ENCODE assay signal across 23 mouse cellular contexts in genomic region chr2:27400083-27400482, GRCm38 (mm10). TPM values are rescaled to one million over a fixed set of nuclear protein-coding genes. Genes with fewer than 3 reads are reported as not detected.
DNase-seq lines count a peak whose midpoint lies in the region; ATAC-seq and TF ChIP-seq lines count a peak whose summit lies in the region.
"Had no signal": no experiment of that assay in that cellular context is flagged by ENCODE, and none has a peak within 500 bp of the region (broad histone marks: within the 10 kb centered on the region; RNA-seq: fewer than 3 reads in every experiment).

No protein-coding gene starts in this region.

- peaks cover 11 to 70% of the 10 kb centered on the region in 2 experiments for H3K36me3 ChIP-seq in CH12.LX (replicated peaks in 1 of 2; ENCODE audit: control insufficient read depth in 1 of 2, insufficient read depth in 1 of 2, low read length in 1 of 2)
- H3K36me3 ChIP-seq in midbrain, embryonic 16.5 days (ENCODE audit: control insufficient read depth, insufficient read depth, low read length), result no peaks in the 10 kb centered on the region
- H3K36me3 ChIP-seq in hindbrain, postnatal 0 days (ENCODE audit: insufficient read depth, low read length), result no peaks in the 10 kb centered on the region

- no peak for DNase-seq in CH12.LX (ENCODE audit: extremely low read depth)
- DNase-seq in layer of hippocampus, adult 2 months (ENCODE audit: low spot score in 2 of 2), result no peak
- no peak for DNase-seq in hindbrain, postnatal 0 days (ENCODE audit: low spot score)
- DNase-seq: adrenal gland, adult 8-10 months; adrenal gland, postnatal 14 days; adrenal gland, postnatal 36 days; B cell, adult 2 months; cerebellum, adult 11-12 months; cerebellum, adult 2 months; cerebellum, adult 9-10 months; cerebellum, postnatal 10 days; cerebellum, postnatal 25 days; embryo, embryonic 11 days had no signal

- dilution Hi-C loops in CH12.LX (cut with MboI; ENCODE audit: extremely low pct_ligation_motif_present, extremely low pct_unique_long_range_greater_than_20kb, low sequenced_read_pairs), result no loop called here

- ATAC-seq in granulocyte monocyte progenitor cell, adult 5-6 weeks (replicated peaks; ENCODE audit: poor library complexity, severe bottlenecking), result peak; percentile 42; the same call in 1 of the 2 replicates
- no peak for ATAC-seq in midbrain, embryonic 16.5 days
- ATAC-seq in hindbrain, postnatal 0 days, result no peak
- ATAC-seq: CD4-positive, CD25-positive, alpha-beta regulatory T cell, adult 4 months; forebrain, embryonic 14.5 days; forebrain, embryonic 16.5 days had no signal

- no peak for TF ChIP-seq RAD21 in CH12.LX (IDR thresholded peaks at IDR 0.05; ENCODE audit: low read depth, low read length)

- H3K9me3 ChIP-seq in CH12.LX (replicated peaks; ENCODE audit: low read length), result peaks cover 17% of the 10 kb centered on the region
- H3K9me3 ChIP-seq in midbrain, embryonic 16.5 days (replicated peaks; ENCODE audit: control insufficient read depth, low read length, poor library complexity, severe bottlenecking), result no peaks in the 10 kb centered on the region
- no peaks in the 10 kb centered on the region for H3K9me3 ChIP-seq in hindbrain, postnatal 0 days (ENCODE audit: low read length)

- no peak overlapping the region for H3K4me2 ChIP-seq in CH12.LX (ENCODE audit: insufficient read depth, low read depth, poor library complexity, severe bottlenecking)
- no peak overlapping the region for H3K4me2 ChIP-seq in midbrain, embryonic 16.5 days (ENCODE audit: low read length)
- no peak overlapping the region for H3K4me2 ChIP-seq in hindbrain, postnatal 0 days (ENCODE audit: low read depth, low read length)
- H3K4me2 ChIP-seq: embryonic facial prominence, embryonic 13.5 days; embryonic facial prominence, embryonic 15.5 days; forebrain, embryonic 12.5 days had no signal

- WGBS in midbrain, embryonic 16.5 days, result 89% methylated on average over 2 of the region's 2 CpGs
- 93% methylated on average over 2 of the region's 2 CpGs for WGBS in hindbrain, postnatal 0 days

- TF ChIP-seq CTCF in CH12.LX (conservative IDR thresholded peaks at IDR 0.05 in 1 of 2, IDR thresholded peaks at IDR 0.05 in 1 of 2; ENCODE audit: low read depth in 2 of 2, low read length in 2 of 2), result no peak
- no peak for TF ChIP-seq CTCF in layer of hippocampus, adult 2 months (conservative IDR thresholded peaks at IDR 0.05)
- no peak for TF ChIP-seq CTCF in hindbrain, postnatal 0 days (IDR thresholded peaks at IDR 0.05; ENCODE audit: low read depth)

- TF ChIP-seq POLR2A in CH12.LX (IDR thresholded peaks at IDR 0.05; ENCODE audit: low read depth, low read length), result no peak

- H3K79me2 ChIP-seq in CH12.LX (replicated peaks; ENCODE audit: control insufficient read depth, extremely low read depth, insufficient read depth, poor library complexity, severe bottlenecking), result peaks cover 94% of the 10 kb centered on the region

- no peaks in the 10 kb centered on the region for H3K27me3 ChIP-seq in CH12.LX (replicated peaks)
- no peaks in the 10 kb centered on the region for H3K27me3 ChIP-seq in midbrain, embryonic 16.5 days (ENCODE audit: control insufficient read depth, insufficient read depth, low read depth, low read length)
- H3K27me3 ChIP-seq in hindbrain, postnatal 0 days (ENCODE audit: insufficient read depth, low read length), result no peaks in the 10 kb centered on the region
- H3K27me3 ChIP-seq: embryonic facial prominence, embryonic 13.5 days; embryonic facial prominence, embryonic 15.5 days; forebrain, embryonic 12.5 days had no signal

- TF ChIP-seq EP300 in CH12.LX (IDR thresholded peaks at IDR 0.05; ENCODE audit: low read length), result peak; percentile 69

- in situ Hi-C loops in CH12.LX (cut with MboI; ENCODE audit: low pct_ligation_motif_present, low pct_unique_long_range_greater_than_20kb, low sequenced_read_pairs), result no loop called here

- H3K4me3 ChIP-seq in CH12.LX (replicated peaks in 1 of 3; ENCODE audit: low read depth in 2 of 3, low read length in 2 of 3, poor library complexity in 1 of 3), result no peak overlapping the region
- no peak overlapping the region for H3K4me3 ChIP-seq in layer of hippocampus, adult 2 months
- H3K4me3 ChIP-seq in midbrain, embryonic 16.5 days (ENCODE audit: low read depth, low read length), result no peak overlapping the region
- H3K4me3 ChIP-seq in hindbrain, postnatal 0 days (ENCODE audit: low read length), result no peak overlapping the region
- H3K4me3 ChIP-seq: embryonic facial prominence, embryonic 13.5 days; embryonic facial prominence, embryonic 15.5 days; erythroblast, embryonic 14.5 days; forebrain, embryonic 10.5 days; forebrain, embryonic 12.5 days had no signal

- peaks cover 54 to 86% of the 10 kb centered on the region in 2 experiments for H3K4me1 ChIP-seq in CH12.LX (ENCODE audit: control insufficient read depth in 1 of 2, insufficient read depth in 2 of 2)
- H3K4me1 ChIP-seq in midbrain, embryonic 16.5 days (ENCODE audit: control insufficient read depth, insufficient read depth, low read length), result peaks cover 16% of the 10 kb centered on the region
- peaks cover 5% of the 10 kb centered on the region for H3K4me1 ChIP-seq in hindbrain, postnatal 0 days (ENCODE audit: insufficient read depth, low read length)

- peak overlapping the region; percentile 60; the same call in 1 of the 2 replicates for H3K27ac ChIP-seq in CH12.LX (ENCODE audit: insufficient read depth, low read depth)
- H3K27ac ChIP-seq in layer of hippocampus, adult 2 months, result no peak overlapping the region
- no peak overlapping the region for H3K27ac ChIP-seq in midbrain, embryonic 16.5 days (ENCODE audit: low read length)
- no peak overlapping the region for H3K27ac ChIP-seq in hindbrain, postnatal 0 days
- H3K27ac ChIP-seq: embryonic facial prominence, embryonic 13.5 days; embryonic facial prominence, embryonic 15.5 days; forebrain, embryonic 10.5 days; forebrain, embryonic 12.5 days had no signal

- no peak overlapping the region for H3K9ac ChIP-seq in CH12.LX (ENCODE audit: insufficient read depth, low read depth)
- H3K9ac ChIP-seq in midbrain, embryonic 16.5 days (ENCODE audit: low read depth, low read length), result no peak overlapping the region
- H3K9ac ChIP-seq in hindbrain, postnatal 0 days (replicated peaks; ENCODE audit: low read length), result no peak overlapping the region
- H3K9ac ChIP-seq: embryonic facial prominence, embryonic 13.5 days; embryonic facial prominence, embryonic 15.5 days; forebrain, embryonic 12.5 days had no signal

TF ChIP-seq in CH12.LX, 34 proteins besides CTCF, POLR2A, EP300 and RAD21:
- TF ChIP-seq USF1 (IDR thresholded peaks at IDR 0.05; ENCODE audit: low read depth, low read length), result no peak
- TF ChIP-seq NRF1 (IDR thresholded peaks at IDR 0.05; ENCODE audit: low read depth, low read length), result no peak
- 0 out of 2 replicates have a peak, but pooled peaks have one; percentile 51 for TF ChIP-seq BHLHE40 (IDR thresholded peaks at IDR 0.05; ENCODE audit: low read depth, low read length)
- TF ChIP-seq JUN (IDR thresholded peaks at IDR 0.05; ENCODE audit: insufficient read depth, low read depth, low read length), result peak; percentile 3; the same call in 1 of the 2 replicates
- TF ChIP-seq SIN3A (IDR thresholded peaks at IDR 0.05; ENCODE audit: low read length), result peak; percentile 34; the same call in 1 of the 2 replicates
- TF ChIP-seq HCFC1 (IDR thresholded peaks at IDR 0.05; ENCODE audit: low read depth, low read length), result no peak
- TF ChIP-seq MEF2A (IDR thresholded peaks at IDR 0.05; ENCODE audit: borderline replicate concordance, low read depth, low read length), result peak; percentile 31; the same call in 1 of the 2 replicates
- peak; percentile 49 for TF ChIP-seq TCF12 (IDR thresholded peaks at IDR 0.05; ENCODE audit: low read depth, low read length)
- TF ChIP-seq MAFK (IDR thresholded peaks at IDR 0.05; ENCODE audit: insufficient replicate concordance, low read length), result 0 out of 2 replicates have a peak, but pooled peaks have one; percentile 24
- peak; percentile 41; the same call in 1 of the 2 replicates for TF ChIP-seq MXI1 (IDR thresholded peaks at IDR 0.05; ENCODE audit: low read depth, low read length)
- TF ChIP-seq TBP (conservative IDR thresholded peaks at IDR 0.05; ENCODE audit: low read depth, low read length), result no peak
- peak; percentile 71 for TF ChIP-seq IRF4 (IDR thresholded peaks at IDR 0.05; ENCODE audit: low read depth, low read length)
- TF ChIP-seq MYC (IDR thresholded peaks at IDR 0.05; ENCODE audit: low read depth, low read length), result peak; percentile 67
- peak; percentile 36 for TF ChIP-seq ETS1 (conservative IDR thresholded peaks at IDR 0.05; ENCODE audit: low read depth, low read length)
- TF ChIP-seq ZMIZ1 (IDR thresholded peaks at IDR 0.05; ENCODE audit: low read depth, low read length), result no peak

RNA-seq across cellular contexts. Expression of gene Vav2, which starts 26.8 kb away (rescaled TPM):
- total RNA-seq in CH12.LX (2012; rRNA removed) (46.6 and 48.5 TPM in 2 replicates), CH12.LX (2014; rRNA removed) (31.5 and 31.7 TPM in 2 replicates)
- polyA plus RNA-seq in CH12.LX (2012; ENCODE audit: insufficient read length, low read depth), result 46.8 and 47.3 TPM in 2 replicates
- total RNA-seq in granulocyte monocyte progenitor cell, adult 5-6 weeks (2014; fragmentation: Nextera tagmentation), result 6.3 and 14.9 TPM in 2 replicates
- 6.9 and 7.2 TPM in 2 replicates for total RNA-seq in granulocyte monocyte progenitor cell, adult 5-6 weeks (2017)
- total RNA-seq in layer of hippocampus, adult 2 months (2021), result 10 to 100 TPM; 10.9 to 11.0 TPM
- polyA plus RNA-seq in midbrain, embryonic 16.5 days (2015; fragmentation: Nextera tagmentation; extraction: Ambion mirVana), result 9.2 and 12.6 TPM in 2 replicates
- total RNA-seq in hindbrain, postnatal 0 days (2014; rRNA removed), result 38.4 and 44.9 TPM in 2 replicates
- 8.2 TPM in 2 replicates for polyA plus RNA-seq in hindbrain, postnatal 0 days (2015; fragmentation: Nextera tagmentation; extraction: Ambion mirVana)

RNA-seq across cellular contexts. Expression of gene Brd3os, which starts 42.0 kb away (rescaled TPM):
- 0.92 and 2.1 TPM in 2 replicates for total RNA-seq in CH12.LX (2012; rRNA removed)
- 0.74 and 1.2 TPM in 2 replicates for total RNA-seq in CH12.LX (2014; rRNA removed)
- 1.2 and 1.8 TPM in 2 replicates for polyA plus RNA-seq in CH12.LX (2012; ENCODE audit: insufficient read length, low read depth)
- 0.77 and 2.9 TPM in 2 replicates for total RNA-seq in granulocyte monocyte progenitor cell, adult 5-6 weeks (2014; fragmentation: Nextera tagmentation)
- total RNA-seq in granulocyte monocyte progenitor cell, adult 5-6 weeks (2017), result not detected in 2 replicates
- 10 to 100 TPM; 23.6 to 24.5 TPM for total RNA-seq in layer of hippocampus, adult 2 months (2021)
- polyA plus RNA-seq in midbrain, embryonic 16.5 days (2015; fragmentation: Nextera tagmentation; extraction: Ambion mirVana), result 42.0 and 43.0 TPM in 2 replicates
- 29.9 and 30.9 TPM in 2 replicates for total RNA-seq in hindbrain, postnatal 0 days (2014; rRNA removed)
- 34.1 and 39.7 TPM in 2 replicates for polyA plus RNA-seq in hindbrain, postnatal 0 days (2015; fragmentation: Nextera tagmentation; extraction: Ambion mirVana)
- polyA plus RNA-seq: erythroblast, embryonic 14.5 days had no signal
